Mouse (Mus musculus) midbrain, embryonic 10.5 days (tissue): ENCODE data around the gene Ldlrap1. TPM values are rescaled to one million over a fixed set of nuclear protein-coding genes. Genes with fewer than 3 reads are reported as not detected.

Experiments
- DNase-seq: peaks from one replicate; pipeline ENCODE4 v3.0.0-alpha.2; 2017; ENCODE audit warnings: low spot score
- H3K27ac ChIP-seq: fragments of 300-500 bp; sonication (generic); replicated peaks from 2 replicates; pipeline ENCODE4 v1.5.1; 2016; ENCODE audit warnings: mild to moderate bottlenecking
- H3K27me3 ChIP-seq: fragments of 300-500 bp; sonication (generic); 2 replicates; pipeline ENCODE4 v1.6.1; 2016; ENCODE audit warnings: low read depth, mild to moderate bottlenecking; ENCODE audit not compliant: poor library complexity, severe bottlenecking
- H3K36me3 ChIP-seq: fragments of 300-500 bp; sonication (generic); 2 replicates; pipeline ENCODE4 v1.6.1; 2016; ENCODE audit warnings: mild to moderate bottlenecking, moderate library complexity
- H3K4me1 ChIP-seq: fragments of 300-500 bp; sonication (generic); 2 replicates; pipeline ENCODE4 v1.6.1; 2016
- H3K4me3 ChIP-seq: fragments of 300-500 bp; sonication (generic); 2 replicates; pipeline ENCODE4 v1.5.1; 2016; ENCODE audit warnings: mild to moderate bottlenecking, moderate library complexity
- H3K9me3 ChIP-seq: fragments of 300-500 bp; sonication (generic); replicated peaks from 2 replicates; pipeline ENCODE4 v1.6.1; 2016; ENCODE audit warnings: mild to moderate bottlenecking
- WGBS: fragments of 180-500 bp; shearing (Covaris S2); methylation state at CpG from one replicate; pipeline ENCODE4 v1.1.7; 2016; 5-methylcytosine and 5-hydroxymethylcytosine counted together
- polyA plus RNA-seq: library from polyadenylated mRNA; unstranded; fragments of >200 nt; fragmentation: Nextera tagmentation; extraction: Ambion mirVana; gene quantifications from 2 replicates; pipeline ENCODE4 v1.2.1, GENCODE M21; 2016

Gene Ldlrap1
- polyA plus RNA-seq, 1 experiment from 2014 or later: 8.6 TPM

- DNase-seq: no peak
- Histone ChIP-seq H3K4me1 (peaks cover 40% of the 10 kb centered on the region), H3K27me3 (peaks cover 61% of the 10 kb centered on the region), H3K27ac (no peak overlapping the region), H3K36me3 (no peaks in the 10 kb centered on the region), H3K9me3 (no peaks in the 10 kb centered on the region), H3K4me3 (no peak overlapping the region)
- WGBS: 67% methylated on average over 7 of the region's 7 CpGs
Observed at GRCm38 (mm10) chr4:134769081-134769811, 1.4 kb upstream of the Ldlrap1 start.

- 10% methylated on average over 21 of the region's 21 CpGs for WGBS
- Histone ChIP-seq H3K36me3 (no peaks in the 10 kb centered on the region), H3K4me1 (peaks cover 38% of the 10 kb centered on the region), H3K27me3 (peaks cover 67% of the 10 kb centered on the region), H3K4me3 (peak overlapping the region; percentile 88), H3K9me3 (no peaks in the 10 kb centered on the region), H3K27ac (peak overlapping the region; percentile 82)
- peak; percentile 20 for DNase-seq
Observed at GRCm38 (mm10) chr4:134768226-134768888, 533 bp upstream of the Ldlrap1 start.

GRCm38 (mm10) chr4:134766904-134767425, 859 bp downstream of the Ldlrap1 start:
- Histone ChIP-seq H3K36me3 (no peaks in the 10 kb centered on the region), H3K9me3 (no peaks in the 10 kb centered on the region), H3K27me3 (peaks cover 67% of the 10 kb centered on the region), H3K4me1 (peaks cover 33% of the 10 kb centered on the region), H3K27ac (peak overlapping the region; percentile 82; the same call in 1 of the 2 replicates), H3K4me3 (peak overlapping the region; percentile 88)
- no peak for DNase-seq
- 1% methylated on average over 23 of the region's 23 CpGs for WGBS

GRCm38 (mm10) chr4:134766277-134766676, 1.5 kb downstream of the Ldlrap1 start:
- H3K9me3 ChIP-seq: no peaks in the 10 kb centered on the region
- H3K4me1 ChIP-seq: peaks cover 33% of the 10 kb centered on the region
- WGBS: 77% methylated on average over 6 of the region's 6 CpGs
- peak overlapping the region; percentile 88; the same call in 1 of the 2 replicates for H3K4me3 ChIP-seq
- no peak overlapping the region for H3K27ac ChIP-seq
- H3K27me3 ChIP-seq: peaks cover 67% of the 10 kb centered on the region
- H3K36me3 ChIP-seq: no peaks in the 10 kb centered on the region
- no peak for DNase-seq

GRCm38 (mm10) chr4:134764333-134764732, 3.5 kb downstream of the Ldlrap1 start:
- no peak overlapping the region for H3K4me3 ChIP-seq
- WGBS: 73% methylated on average over 3 of the region's 3 CpGs
- H3K4me1 ChIP-seq: peaks cover 46% of the 10 kb centered on the region
- H3K9me3 ChIP-seq: no peaks in the 10 kb centered on the region
- no peaks in the 10 kb centered on the region for H3K36me3 ChIP-seq
- DNase-seq: no peak
- no peak overlapping the region for H3K27ac ChIP-seq
- peaks cover 54% of the 10 kb centered on the region for H3K27me3 ChIP-seq

- DNase-seq: no peak
- H3K9me3 ChIP-seq: no peaks in the 10 kb centered on the region
- peaks cover 32% of the 10 kb centered on the region for H3K4me1 ChIP-seq
- peak overlapping the region; percentile 29; the same call in 1 of the 2 replicates for H3K27ac ChIP-seq
- peaks cover 36% of the 10 kb centered on the region for H3K27me3 ChIP-seq
- no peaks in the 10 kb centered on the region for H3K36me3 ChIP-seq
- no peak overlapping the region for H3K4me3 ChIP-seq
- 88% methylated on average over 6 of the region's 6 CpGs for WGBS
Observed at GRCm38 (mm10) chr4:134762360-134762759, 5.5 kb downstream of the Ldlrap1 start.

GRCm38 (mm10) chr4:134760793-134761201, 7.0 kb downstream of the Ldlrap1 start:
- H3K4me1 ChIP-seq: peaks cover 27% of the 10 kb centered on the region
- 70% methylated on average over 9 of the region's 9 CpGs for WGBS

GRCm38 (mm10) chr4:134760281-134760680, 7.5 kb downstream of the Ldlrap1 start:
- Histone ChIP-seq H3K4me3 (no peak overlapping the region), H3K27ac (0 out of 2 replicates have a peak overlapping the region, but pooled peaks have one; percentile 23), H3K27me3 (peaks cover 15% of the 10 kb centered on the region), H3K9me3 (no peaks in the 10 kb centered on the region), H3K4me1 (peaks cover 29% of the 10 kb centered on the region), H3K36me3 (no peaks in the 10 kb centered on the region)
- no peak for DNase-seq
- WGBS: 77% methylated on average over 6 of the region's 6 CpGs

More at GRCm38 (mm10) chr4:134760793-134761201, 7.0 kb downstream of the Ldlrap1 start:
- Histone ChIP-seq H3K36me3 (no peaks in the 10 kb centered on the region), H3K27ac (no peak overlapping the region), H3K9me3 (no peaks in the 10 kb centered on the region), H3K27me3 (peaks cover 21% of the 10 kb centered on the region), H3K4me3 (no peak overlapping the region)
- no peak for DNase-seq

GRCm38 (mm10) chr4:134759564-134759963, 8.3 kb downstream of the Ldlrap1 start:
- Histone ChIP-seq H3K9me3 (no peaks in the 10 kb centered on the region), H3K4me3 (no peak overlapping the region), H3K27me3 (peaks cover 8% of the 10 kb centered on the region), H3K4me1 (peaks cover 34% of the 10 kb centered on the region), H3K27ac (peak overlapping the region; percentile 23; the same call in 1 of the 2 replicates), H3K36me3 (no peaks in the 10 kb centered on the region)
- DNase-seq: no peak
- 90% methylated on average over 7 of the region's 7 CpGs for WGBS

- 95% methylated on average over 14 of the region's 14 CpGs for WGBS
- Histone ChIP-seq H3K9me3 (no peaks in the 10 kb centered on the region), H3K36me3 (no peaks in the 10 kb centered on the region), H3K4me1 (peaks cover 40% of the 10 kb centered on the region), H3K4me3 (no peak overlapping the region), H3K27me3 (peaks cover 2% of the 10 kb centered on the region; the same call in 1 of the 2 replicates), H3K27ac (no peak overlapping the region)
- no peak for DNase-seq
Observed at GRCm38 (mm10) chr4:134758922-134759321, 8.9 kb downstream of the Ldlrap1 start.

GRCm38 (mm10) chr4:134758367-134758766, 9.5 kb downstream of the Ldlrap1 start:
- 83% methylated on average over 4 of the region's 4 CpGs for WGBS
- H3K27ac ChIP-seq: no peak overlapping the region; the same call in 1 of the 2 replicates
- no peak for DNase-seq
- no peaks in the 10 kb centered on the region for H3K9me3 ChIP-seq
- no peaks in the 10 kb centered on the region for H3K36me3 ChIP-seq
- H3K4me3 ChIP-seq: no peak overlapping the region
- H3K27me3 ChIP-seq: no peaks in the 10 kb centered on the region
- peaks cover 46% of the 10 kb centered on the region for H3K4me1 ChIP-seq

GRCm38 (mm10) chr4:134756953-134757352, 10.9 kb downstream of the Ldlrap1 start:
- H3K4me1 ChIP-seq: peaks cover 54% of the 10 kb centered on the region
- H3K4me3 ChIP-seq: no peak overlapping the region
- no peak overlapping the region for H3K27ac ChIP-seq
- 90% methylated on average over 7 of the region's 7 CpGs for WGBS
- H3K36me3 ChIP-seq: no peaks in the 10 kb centered on the region
- DNase-seq: no peak
- H3K27me3 ChIP-seq: no peaks in the 10 kb centered on the region
- H3K9me3 ChIP-seq: no peaks in the 10 kb centered on the region
